Mouse (Mus musculus) bone marrow macrophage, adult 2 months (primary cell): ENCODE measurements around the gene Taok3.

Source experiments
- CTCF ChIP-seq: IDR thresholded peaks from 2 replicates; pipeline ENCODE4 v1.5.1; 2012; ENCODE audit warnings: low read depth, mild to moderate bottlenecking, low read length, moderate library complexity
- POLR2A ChIP-seq: IDR thresholded peaks from 2 replicates; pipeline ENCODE4 v1.6.1; 2012; ENCODE audit warnings: mild to moderate bottlenecking, low read depth, low read length, borderline replicate concordance

GRCm38 (mm10) chr5:117290081-117290480, 170.2 kb downstream of the Taok3 start:
- TF ChIP-seq POLR2A (no peak), CTCF (no peak)
